Mouse (Mus musculus) forelimb bud, embryonic 11.5 days (tissue): ENCODE results near the gene Aff4.
"Not testable (repeated sequence)": the region's sequence is repeated elsewhere in the genome, so short reads cannot be mapped to it uniquely, and the experiment has no call there.

ENCODE experiments used
- DNase-seq: peaks from one replicate; pipeline ENCODE4 v3.0.0-alpha.2; 2012; ENCODE audit warnings: low read depth, low spot score

Gene Aff4

GRCm38 (mm10) chr11:53337684-53338083 is 12.9 kb upstream of the Aff4 start:
- DNase-seq: no peak

DNA sequence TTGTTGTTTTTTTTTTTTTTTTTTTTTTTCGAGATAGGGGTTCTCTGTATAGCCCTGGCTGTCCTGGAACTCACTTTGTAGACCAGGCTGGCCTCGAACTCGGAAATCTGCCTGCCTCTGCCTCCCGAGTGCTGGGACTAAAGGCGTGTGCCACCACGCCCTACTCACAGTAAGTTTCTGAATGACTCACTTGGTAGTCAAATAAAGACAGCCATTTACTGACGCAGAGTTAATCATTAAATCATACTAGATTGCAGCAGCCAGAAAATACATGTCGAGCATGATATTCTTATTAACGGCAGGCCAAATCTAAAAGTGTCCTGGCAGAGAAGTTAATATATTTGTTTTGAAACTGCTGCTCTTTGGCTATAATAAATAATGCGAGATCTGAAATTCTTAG is 9.6 kb upstream of the Aff4 start:
- DNase-seq: not testable (repeated sequence)

DNA sequence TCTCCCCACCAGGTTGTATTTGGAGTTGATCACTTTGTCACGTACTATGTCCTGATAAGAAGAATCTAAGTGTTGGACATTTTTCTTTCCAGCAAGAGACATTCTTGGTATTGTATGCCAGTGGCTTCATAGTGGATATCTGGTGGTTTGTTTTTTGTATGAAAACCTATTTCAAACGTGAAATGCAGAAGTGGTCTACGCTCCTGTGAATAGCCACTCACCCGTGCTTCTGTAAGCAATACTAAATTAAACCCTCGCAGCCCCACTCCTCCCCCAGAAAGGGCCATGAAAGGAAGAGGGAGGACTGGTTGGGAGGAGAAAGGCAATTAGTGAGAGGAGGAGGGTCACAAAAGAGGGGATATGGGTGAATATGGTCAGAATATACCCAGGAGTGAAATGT is 7.9 kb upstream of the Aff4 start:
- DNase-seq: no peak

DNA sequence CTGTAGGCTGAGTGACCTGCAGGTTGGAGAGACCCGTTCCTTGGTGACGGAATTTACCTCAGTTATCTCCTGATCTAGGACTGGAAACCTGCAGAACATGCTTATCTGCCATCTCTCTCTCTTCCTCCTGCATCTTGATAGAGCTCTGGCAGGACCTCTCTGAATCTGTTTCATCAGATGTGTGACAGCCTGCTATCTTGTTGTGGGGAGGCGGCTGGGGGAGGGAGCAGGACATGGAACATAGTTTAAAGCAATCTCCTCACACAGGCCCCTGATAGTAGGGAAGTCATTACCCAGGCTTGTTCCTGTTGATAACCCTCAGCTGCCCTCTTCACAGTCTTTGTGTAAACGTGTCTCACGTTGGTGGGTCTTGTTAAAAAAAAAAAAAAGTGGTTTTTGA is 5.3 kb upstream of the Aff4 start:
- DNase-seq: no peak

DNA sequence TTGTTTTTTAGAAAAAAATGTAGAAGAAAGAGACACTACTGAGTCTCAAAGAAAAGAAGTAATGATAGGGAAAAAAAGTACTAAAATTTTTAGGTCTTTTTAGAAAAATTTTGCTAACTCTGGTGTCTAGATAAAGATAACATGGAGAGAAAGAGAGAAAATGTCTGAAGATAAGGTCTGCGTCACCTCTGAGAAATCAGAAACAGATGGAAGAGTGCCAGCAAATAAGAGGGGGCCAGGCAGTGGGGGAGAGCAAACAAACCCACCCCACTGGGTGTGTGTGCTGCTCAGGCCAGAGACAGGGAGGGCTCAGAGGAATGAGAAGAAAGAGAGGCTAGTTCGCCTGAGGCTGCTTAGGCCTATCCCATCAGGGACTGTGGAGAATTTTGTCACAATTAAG is 4.9 kb upstream of the Aff4 start:
- no peak for DNase-seq

DNA sequence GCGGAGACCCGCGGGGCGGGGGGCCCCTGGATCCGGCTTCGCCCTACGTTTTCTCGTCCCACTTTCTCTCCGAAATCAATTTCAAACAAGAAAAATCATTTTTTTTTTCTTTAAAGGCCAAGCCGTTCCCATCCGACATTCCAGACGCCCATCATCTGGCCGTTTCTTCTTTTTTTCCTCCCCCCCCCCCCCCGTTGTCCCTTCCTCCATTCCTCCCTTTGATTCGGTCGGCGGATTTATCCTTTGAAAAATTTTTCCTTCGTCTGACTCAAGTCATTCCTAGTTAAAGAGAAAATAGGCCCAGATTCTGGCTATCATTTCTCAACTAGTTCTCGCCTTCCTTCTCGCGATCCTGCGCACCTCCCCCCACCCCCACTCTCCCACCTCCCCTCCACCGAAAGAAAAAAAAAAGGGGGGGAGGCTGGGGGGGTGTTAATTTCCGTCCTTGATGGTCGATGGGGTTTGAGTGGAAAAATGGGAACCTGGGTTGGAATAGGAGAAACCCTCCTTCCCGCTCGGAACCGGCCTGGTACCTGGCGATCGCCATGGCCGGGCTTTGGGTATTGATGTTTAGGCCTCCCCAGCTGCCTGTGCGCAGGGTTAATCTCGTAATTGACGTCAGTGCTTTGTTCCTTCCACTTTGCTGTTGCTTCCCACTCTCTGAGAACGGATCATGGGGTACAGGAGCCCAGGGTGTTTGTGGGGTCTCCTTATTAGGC is 750 bp downstream of the Aff4 start:
- DNase-seq: peak; percentile 69

DNA sequence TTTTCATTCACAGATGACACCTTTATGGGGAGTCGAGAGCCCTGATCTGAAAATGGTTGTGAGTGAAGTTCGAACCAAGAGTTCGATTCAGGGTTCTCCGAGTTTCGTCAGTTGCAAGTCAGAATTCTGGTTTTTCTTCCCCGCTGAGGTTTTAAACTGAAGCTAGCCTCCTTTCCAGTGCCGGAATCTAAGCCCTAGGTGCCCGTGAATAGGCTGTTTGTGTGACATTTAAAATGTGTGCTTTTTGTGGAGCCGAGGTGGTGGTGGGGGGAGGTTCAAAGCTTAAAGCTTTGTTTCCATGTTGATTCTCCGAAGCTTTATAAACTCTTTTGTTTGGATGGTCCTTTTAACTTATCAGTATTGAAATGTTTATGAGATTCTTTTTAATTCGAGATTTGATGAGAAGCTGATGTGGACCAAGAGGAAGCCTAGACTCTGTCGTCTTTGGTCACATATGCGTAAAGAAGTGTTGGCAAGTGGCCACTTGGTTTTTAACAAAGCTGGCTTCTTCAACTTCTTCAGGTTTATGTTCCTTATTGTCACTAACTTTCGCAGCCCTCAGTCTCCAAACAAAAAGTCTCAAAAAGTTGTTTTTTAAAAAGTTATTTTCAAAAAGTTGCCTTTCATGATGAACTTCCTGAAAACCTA is 1.4 kb downstream of the Aff4 start:
- DNase-seq: no peak

DNA sequence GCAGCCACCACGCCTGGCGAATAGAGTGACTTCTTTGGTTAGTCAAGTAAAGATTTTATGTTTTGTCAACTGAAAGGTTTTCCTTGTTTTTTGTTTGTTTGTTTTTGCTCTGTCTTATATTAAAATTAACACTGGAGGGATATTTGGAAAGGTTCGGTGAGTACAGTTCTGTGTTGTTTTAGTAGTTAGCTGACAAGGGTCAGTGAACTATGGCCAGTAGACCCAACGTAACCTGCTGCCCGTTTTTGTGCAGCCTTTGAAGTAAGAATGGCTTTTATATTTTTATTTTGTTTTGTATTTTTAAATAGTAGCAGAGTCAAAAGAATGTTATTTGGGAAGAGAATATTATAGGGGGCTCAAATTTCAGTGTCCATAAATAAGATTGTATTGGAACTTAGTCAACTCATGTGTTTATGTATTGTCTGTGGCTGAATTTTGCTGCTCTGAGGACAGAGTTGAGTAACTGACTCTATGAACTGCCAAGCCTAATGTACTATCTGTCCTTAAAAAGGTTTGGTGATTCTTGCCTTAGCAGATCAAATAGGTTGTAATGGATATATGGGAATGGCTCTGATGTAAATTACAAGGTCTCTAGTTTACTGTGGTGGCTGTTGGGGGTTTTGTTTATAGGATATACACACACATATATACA is 8.0 kb downstream of the Aff4 start:
- DNase-seq: no peak

DNA sequence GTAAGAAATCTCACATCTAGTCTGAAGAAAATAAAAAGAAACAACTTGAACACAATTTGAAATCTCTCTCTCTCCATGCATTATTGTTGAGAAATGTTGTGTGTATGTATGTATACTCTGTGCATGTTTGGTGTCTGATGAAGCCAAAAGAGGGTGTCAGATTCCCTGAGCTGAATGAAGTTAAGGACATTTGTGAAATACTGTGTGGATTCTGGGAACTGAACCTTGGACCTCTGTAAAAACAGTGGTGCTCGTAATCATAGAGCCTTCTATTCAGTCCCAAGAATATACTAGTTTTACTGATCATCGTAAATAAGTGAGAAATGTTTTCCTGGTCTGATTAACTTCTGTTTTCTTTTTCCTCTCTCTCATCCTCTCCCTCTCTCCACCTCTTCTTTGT is 16.4 kb downstream of the Aff4 start:
- DNase-seq: no peak

DNA sequence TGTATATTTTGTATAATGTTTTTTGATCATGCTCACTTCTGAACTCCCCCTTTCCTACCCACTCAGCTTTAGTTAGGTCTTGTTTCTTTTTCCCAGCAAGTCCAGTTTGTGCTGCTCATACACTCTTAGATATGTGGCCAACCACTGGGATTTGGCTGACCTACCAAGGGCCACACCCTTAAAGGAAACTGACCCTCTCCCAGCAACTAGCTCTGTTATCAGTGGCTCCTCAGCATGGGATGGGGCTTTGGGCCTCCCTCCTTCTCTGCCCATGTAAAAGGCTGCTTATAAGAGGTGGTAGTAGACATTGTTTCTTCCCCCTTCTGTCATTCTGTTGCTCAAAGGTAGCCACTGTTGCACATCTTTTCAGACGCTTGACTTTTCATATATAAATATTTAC is 28.3 kb downstream of the Aff4 start:
- no peak for DNase-seq

GRCm38 (mm10) chr11:53383758-53384428 is 33.3 kb downstream of the Aff4 start:
- no peak for DNase-seq

DNA sequence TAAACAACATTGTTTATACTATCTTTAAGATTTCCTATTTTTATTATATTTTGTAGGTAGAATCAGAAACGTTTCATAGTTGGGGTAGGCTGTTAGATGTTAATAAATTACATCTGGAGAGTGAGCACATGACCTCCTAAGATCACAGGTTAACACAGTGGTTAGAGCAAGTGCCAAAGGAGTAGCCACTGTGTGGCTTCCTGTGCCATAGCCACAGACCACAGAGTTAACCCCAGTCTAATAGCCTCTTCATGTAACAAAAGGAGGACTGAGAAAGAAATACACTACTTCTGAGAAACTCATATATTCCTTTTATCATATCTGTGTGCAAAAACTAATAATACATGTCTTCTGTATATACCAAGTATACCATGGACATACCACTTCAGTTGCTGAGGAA is 43.2 kb downstream of the Aff4 start:
- no peak for DNase-seq

DNA sequence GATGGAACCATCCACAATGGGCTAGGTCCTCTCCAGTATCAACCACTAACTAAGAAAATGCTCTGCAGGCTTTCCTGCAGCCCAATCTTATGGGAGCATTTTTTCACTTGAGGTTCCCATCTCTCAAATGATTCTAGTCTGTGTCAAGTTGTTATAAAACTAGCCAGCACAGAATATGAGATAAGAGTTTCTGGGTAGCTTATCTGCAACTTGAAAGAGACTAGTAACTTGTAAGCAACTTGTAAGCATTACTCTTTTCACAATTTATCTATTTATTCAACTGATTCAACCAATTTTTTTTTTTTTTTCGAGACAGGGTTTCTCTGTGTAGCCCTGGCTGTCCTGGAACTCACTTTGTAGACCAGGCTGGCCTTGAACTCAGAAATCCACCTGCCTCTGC is 53.0 kb downstream of the Aff4 start:
- no peak for DNase-seq

DNA sequence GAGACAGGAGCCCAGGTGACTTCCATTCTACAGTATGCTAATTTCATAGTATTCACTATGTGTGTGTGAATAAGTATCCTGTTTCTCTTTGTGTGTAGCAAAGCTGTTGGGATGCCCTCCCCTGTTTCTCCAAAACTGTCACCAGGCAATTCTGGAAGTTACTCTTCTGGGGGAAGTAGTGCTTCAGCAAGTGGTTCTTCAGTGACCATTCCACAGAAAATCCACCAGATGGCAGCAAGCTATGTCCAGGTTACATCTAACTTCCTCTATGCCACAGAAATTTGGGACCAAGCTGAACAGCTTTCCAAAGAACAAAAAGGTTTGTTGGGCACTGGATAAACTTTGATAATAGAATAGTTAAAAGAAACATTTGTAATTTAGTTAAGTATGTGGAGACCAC is 61.1 kb downstream of the Aff4 start:
- peak; percentile 29 for DNase-seq

GRCm38 (mm10) chr11:53413871-53414270 is 63.2 kb downstream of the Aff4 start:
- DNase-seq: no peak

- DNase-seq: no peak
These were observed 67.4 kb downstream of the Aff4 start for GRCm38 (mm10) chr11:53418048-53418447.

- DNase-seq: no peak
These were observed 72.4 kb downstream of the Aff4 start, which contains the start of gene Leap2 for GRCm38 (mm10) chr11:53423036-53423435. Gene Leap2 (minus strand): TSS chr11:53423170.

GRCm38 (mm10) chr11:53424826-53425225 is 74.2 kb downstream of the Aff4 start:
- no peak for DNase-seq

- DNase-seq: no peak
These were observed 74.6 kb downstream of the Aff4 start for GRCm38 (mm10) chr11:53425251-53425650.

- DNase-seq: no peak
These were observed 75.2 kb downstream of the Aff4 start for GRCm38 (mm10) chr11:53425711-53426255.

DNA sequence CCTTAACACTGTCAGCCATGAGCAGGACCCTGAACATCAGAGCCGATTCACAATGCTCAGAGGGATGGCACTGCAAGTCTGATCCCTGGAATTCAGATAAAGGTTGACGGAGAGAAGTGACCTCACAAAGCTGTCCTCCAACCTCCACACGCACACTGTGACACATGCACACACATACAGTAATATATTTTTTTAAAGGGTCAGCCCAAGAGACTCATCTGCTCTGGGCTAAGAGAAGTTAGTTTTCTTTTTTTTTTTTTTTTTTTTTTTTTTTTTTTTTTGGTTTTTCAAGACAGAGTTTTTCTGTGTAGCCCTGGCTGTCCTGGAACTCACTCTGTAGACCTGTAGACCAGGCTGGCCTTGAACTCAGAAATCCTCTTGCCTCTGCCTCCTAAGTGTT is 76.3 kb downstream of the Aff4 start:
- DNase-seq: not testable (repeated sequence)
